In the genomic region with DNA sequence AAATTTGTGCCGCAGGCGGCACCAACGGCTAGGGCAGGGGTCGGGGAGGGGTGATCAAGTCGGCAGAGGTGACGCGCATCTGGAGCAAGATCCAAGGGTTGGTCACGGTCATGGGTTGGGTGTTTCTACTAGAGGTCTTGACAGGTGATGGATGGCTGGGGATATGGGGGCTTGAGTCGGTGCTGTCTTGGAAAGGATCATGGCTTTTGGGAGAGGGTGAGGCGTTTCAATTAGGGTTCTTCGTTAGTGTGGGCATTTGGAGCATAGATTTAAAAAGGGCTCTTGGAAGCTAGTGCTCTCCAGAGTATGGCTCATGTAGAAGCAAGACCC, we compare ENCODE assay signal across 1 mouse cellular context.
TF ChIP-seq lines count a peak whose summit lies in the region.

No protein-coding gene starts in this region.

TF ChIP-seq in MEL, 35 proteins besides CTCF, POLR2A, EP300 and RAD21 (continued from another document):
- TF ChIP-seq TBP (IDR thresholded peaks at IDR 0.05; ENCODE audit: low read depth, low read length): no peak
- no peak for TF ChIP-seq MYC (IDR thresholded peaks at IDR 0.05; ENCODE audit: low read depth, low read length)
- no peak for TF ChIP-seq ZC3H11A (IDR thresholded peaks at IDR 0.05; ENCODE audit: low read depth, low read length)
- no peak for TF ChIP-seq USF2 (IDR thresholded peaks at IDR 0.05; ENCODE audit: borderline replicate concordance in 1 of 2, insufficient read depth in 1 of 2, low read depth in 1 of 2, low read length in 2 of 2)
- TF ChIP-seq E2F4 (IDR thresholded peaks at IDR 0.05; ENCODE audit: borderline replicate concordance, low read depth, low read length): no peak
- no peak for TF ChIP-seq MAZ (IDR thresholded peaks at IDR 0.05; ENCODE audit: low read depth, low read length)
- TF ChIP-seq USF1 (IDR thresholded peaks at IDR 0.05; ENCODE audit: low read depth, low read length): no peak
